12 mouse cellular contexts compared by ENCODE assay signal in genomic region chr11:118269827-118270226, GRCm38 (mm10). TPM values are rescaled to one million over a fixed set of nuclear protein-coding genes. Genes with fewer than 3 reads are reported as not detected.
A peak's percentile ranks its signal among the peaks of the same experiment; 100 is the strongest.
DNase-seq lines count a peak whose midpoint lies in the region; ATAC-seq and TF ChIP-seq lines count a peak whose summit lies in the region.
"Had no signal": no experiment of that assay in that cellular context is flagged by ENCODE, and none has a peak within 500 bp of the region (broad histone marks: within the 10 kb centered on the region; RNA-seq: fewer than 3 reads in every experiment).

No protein-coding gene starts in this region.

- 93% methylated on average over 3 of the region's 3 CpGs for WGBS in intestine, postnatal 0 days
- 98% methylated on average over 3 of the region's 3 CpGs for WGBS in intestine, embryonic 16.5 days
- WGBS in forebrain, embryonic 10.5 days: 92% methylated on average over 3 of the region's 3 CpGs

- H3K27me3 ChIP-seq in intestine, postnatal 0 days (replicated peaks; ENCODE audit: control insufficient read depth, insufficient read depth, low read length): no peaks in the 10 kb centered on the region
- H3K27me3 ChIP-seq in intestine, embryonic 16.5 days (replicated peaks; ENCODE audit: control insufficient read depth, insufficient read depth, low read length): no peaks in the 10 kb centered on the region
- H3K27me3 ChIP-seq in forebrain, embryonic 10.5 days (ENCODE audit: poor library complexity, severe bottlenecking): no peaks in the 10 kb centered on the region
- H3K27me3 ChIP-seq: heart, embryonic 13.5 days; midbrain, embryonic 13.5 days had no signal

- H3K4me2 ChIP-seq in intestine, postnatal 0 days (replicated peaks; ENCODE audit: low read depth): no peak overlapping the region
- H3K4me2 ChIP-seq in intestine, embryonic 16.5 days (ENCODE audit: low read depth, low read length): no peak overlapping the region
- H3K4me2 ChIP-seq: heart, embryonic 13.5 days; midbrain, embryonic 13.5 days had no signal

- H3K9me3 ChIP-seq in intestine, postnatal 0 days (ENCODE audit: control insufficient read depth): no peaks in the 10 kb centered on the region
- no peaks in the 10 kb centered on the region for H3K9me3 ChIP-seq in intestine, embryonic 16.5 days (ENCODE audit: control insufficient read depth, low read length)
- no peaks in the 10 kb centered on the region for H3K9me3 ChIP-seq in forebrain, embryonic 10.5 days
- H3K9me3 ChIP-seq: heart, embryonic 13.5 days; midbrain, embryonic 13.5 days had no signal

- no peak overlapping the region for H3K27ac ChIP-seq in intestine, postnatal 0 days (ENCODE audit: low read depth, low read length)
- no peak overlapping the region for H3K27ac ChIP-seq in intestine, embryonic 16.5 days (ENCODE audit: low read length)
- H3K27ac ChIP-seq in forebrain, embryonic 10.5 days: no peak overlapping the region
- H3K27ac ChIP-seq: heart, embryonic 13.5 days; midbrain, embryonic 13.5 days had no signal

- no peak overlapping the region for H3K9ac ChIP-seq in intestine, postnatal 0 days (ENCODE audit: low read depth, low read length)
- no peak overlapping the region for H3K9ac ChIP-seq in intestine, embryonic 16.5 days (ENCODE audit: low read depth, low read length)
- H3K9ac ChIP-seq: heart, embryonic 13.5 days; midbrain, embryonic 13.5 days had no signal

- H3K36me3 ChIP-seq in intestine, postnatal 0 days (ENCODE audit: control insufficient read depth, insufficient read depth): peaks cover 75% of the 10 kb centered on the region
- H3K36me3 ChIP-seq in intestine, embryonic 16.5 days (ENCODE audit: control insufficient read depth, insufficient read depth, low read length): peaks cover 48% of the 10 kb centered on the region
- peaks cover 99% of the 10 kb centered on the region for H3K36me3 ChIP-seq in forebrain, embryonic 10.5 days (replicated peaks)

- no peaks in the 10 kb centered on the region for H3K4me1 ChIP-seq in intestine, postnatal 0 days (replicated peaks; ENCODE audit: control insufficient read depth, insufficient read depth, low read length)
- no peaks in the 10 kb centered on the region for H3K4me1 ChIP-seq in intestine, embryonic 16.5 days (ENCODE audit: control insufficient read depth, insufficient read depth, low read length)
- H3K4me1 ChIP-seq in forebrain, embryonic 10.5 days: no peaks in the 10 kb centered on the region
- H3K4me1 ChIP-seq: heart, embryonic 13.5 days; midbrain, embryonic 13.5 days had no signal

- H3K4me3 ChIP-seq in intestine, postnatal 0 days (ENCODE audit: low read depth, low read length): no peak overlapping the region
- no peak overlapping the region for H3K4me3 ChIP-seq in intestine, embryonic 16.5 days (ENCODE audit: low read length)
- H3K4me3 ChIP-seq in forebrain, embryonic 10.5 days: no peak overlapping the region
- H3K4me3 ChIP-seq: heart, embryonic 13.5 days; midbrain, embryonic 13.5 days had no signal

- peak; percentile 53 for DNase-seq in 3T3-L1 (ENCODE audit: low read depth, low spot score)
- peak; percentile 38 for DNase-seq in CD4-positive helper T cell, adult 2 months (ENCODE audit: low read depth, low spot score)
- peak; percentile 69 for DNase-seq in induced T-regulatory cell, adult 2 months (ENCODE audit: low read depth)
- no peak for DNase-seq in forebrain, embryonic 10.5 days (ENCODE audit: extremely low spot score, low spot score)
- no peak for DNase-seq in retina, postnatal 1 day
- DNase-seq: cerebellum, adult 9-10 months; layer of hippocampus, postnatal 36 days had no signal

- peak; percentile 45 for TF ChIP-seq CTCF in intestine, postnatal 0 days (IDR thresholded peaks at IDR 0.05; ENCODE audit: low read depth)

- no peak for ATAC-seq in intestine, postnatal 0 days
- no peak for ATAC-seq in intestine, embryonic 16.5 days
- ATAC-seq in monocyte, adult 5-6 weeks (replicated peaks; ENCODE audit: insufficient number of reproducible peaks, low FRiP score, low TSS enrichment, poor library complexity, severe bottlenecking): no peak
- ATAC-seq: midbrain, embryonic 13.5 days had no signal

RNA-seq across cellular contexts. Expression of gene Usp36, which starts 20.2 kb away (rescaled TPM):
- polyA plus RNA-seq in intestine, postnatal 0 days (2015; fragmentation: Nextera tagmentation; extraction: Ambion mirVana): 6.0 and 6.1 TPM in 2 replicates
- 15.9 TPM in 2 replicates for polyA plus RNA-seq in intestine, embryonic 16.5 days (2015; fragmentation: Nextera tagmentation; extraction: Ambion mirVana)
- polyA plus RNA-seq in forebrain, embryonic 10.5 days (2016; fragmentation: Nextera tagmentation; extraction: Ambion mirVana): 22.9 and 24.6 TPM in 2 replicates
- total RNA-seq in monocyte, adult 5-6 weeks (2017): 13.1 to 29.6 TPM (median 14.8 TPM) in 3 replicates

RNA-seq across cellular contexts. Expression of gene Cyth1, which starts 21.4 kb away (rescaled TPM):
- 9.5 and 10.9 TPM in 2 replicates for polyA plus RNA-seq in intestine, postnatal 0 days (2015; fragmentation: Nextera tagmentation; extraction: Ambion mirVana)
- polyA plus RNA-seq in intestine, embryonic 16.5 days (2015; fragmentation: Nextera tagmentation; extraction: Ambion mirVana): 9.6 and 9.8 TPM in 2 replicates
- polyA plus RNA-seq in forebrain, embryonic 10.5 days (2016; fragmentation: Nextera tagmentation; extraction: Ambion mirVana): 10.1 and 11.5 TPM in 2 replicates
- 110 to 193 TPM (median 136 TPM) in 3 replicates for total RNA-seq in monocyte, adult 5-6 weeks (2017)

Comparison
In these comparisons a context has a peak if more than half of its experiments do, and no peak if none do; other contexts are left out.
1. DNase-seq: peak in 3T3-L1 (single experiment), CD4-positive helper T cell, adult 2 months (single experiment) and induced T-regulatory cell, adult 2 months (single experiment); none in forebrain, embryonic 10.5 days (single experiment) and retina, postnatal 1 day (single experiment).